Mouse (Mus musculus) gastrocnemius, postnatal 25 days (tissue): ENCODE measurements at regions not wholly inside any gene's neighbourhood (a gene's known extent, or its start where the extent isn't known, plus 50 kb on each side); places are given as distances from the start of the nearest gene placed in this dataset.

Source experiments
- DNase-seq: peaks from one replicate; pipeline ENCODE4 v3.0.0; 2022

GRCm38 (mm10) chrX:169554359-169554758, 130.6 kb upstream of the Mid1 start:
- DNase-seq: no peak

DNA sequence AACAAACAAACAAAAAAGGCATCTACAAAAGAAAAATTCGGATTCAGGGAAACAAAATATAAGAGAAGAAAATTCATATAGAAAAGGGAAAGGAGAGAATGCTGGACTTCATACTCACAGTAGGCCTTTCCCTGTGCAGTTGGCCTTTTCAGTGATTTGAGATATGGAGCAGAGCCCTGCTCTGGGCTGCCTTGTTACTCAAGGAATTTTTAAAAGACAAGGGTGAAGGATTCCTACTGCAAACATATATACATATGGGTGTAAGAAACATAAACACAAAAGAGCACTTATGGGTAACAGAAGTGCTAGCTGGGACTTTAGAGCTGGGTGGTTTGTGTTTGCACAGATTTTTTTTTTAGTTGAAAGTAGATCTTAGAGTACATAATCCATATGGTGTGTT, 132.1 kb upstream of the Mid1 start:
- DNase-seq: no peak

DNA sequence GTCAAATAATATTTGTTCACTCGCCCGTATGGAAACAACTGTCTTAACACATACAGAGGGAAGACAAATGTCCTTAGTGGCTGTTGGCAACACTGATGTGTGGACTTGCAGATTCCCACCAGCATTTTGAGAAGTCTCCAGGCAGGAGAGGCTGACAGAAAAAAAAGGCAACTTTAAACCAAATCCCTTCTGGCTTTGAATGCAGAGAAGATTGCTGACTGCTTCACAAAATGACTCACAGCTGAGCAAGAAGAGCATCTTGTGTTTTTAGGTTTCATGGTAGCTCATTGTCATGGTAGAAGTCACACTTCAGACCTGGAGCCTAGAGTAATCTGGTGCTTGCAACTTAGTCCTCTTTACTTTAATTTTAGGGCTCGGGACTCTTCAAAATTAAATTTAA, 141.0 kb upstream of the Mid1 start:
- no peak for DNase-seq

DNA sequence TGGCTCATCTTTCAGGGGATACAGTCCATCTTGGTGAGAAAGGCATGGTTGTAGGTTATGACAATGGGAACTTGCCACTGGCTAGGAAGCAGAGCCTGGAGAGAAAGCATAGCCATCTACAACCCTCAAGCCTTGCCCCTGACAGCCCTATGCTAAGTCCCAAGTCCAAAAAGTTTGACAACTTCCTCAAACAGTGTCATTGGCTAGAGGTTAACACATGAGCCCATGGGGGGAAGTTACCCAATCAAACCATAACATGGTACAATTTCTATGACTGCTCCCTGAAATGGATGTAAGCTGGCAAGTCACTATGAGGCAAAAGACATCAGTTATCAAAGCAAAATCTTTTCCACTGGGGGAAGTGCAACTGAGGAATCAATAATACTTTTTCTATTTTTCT, 176.8 kb upstream of the Mid1 start:
- no peak for DNase-seq

DNA sequence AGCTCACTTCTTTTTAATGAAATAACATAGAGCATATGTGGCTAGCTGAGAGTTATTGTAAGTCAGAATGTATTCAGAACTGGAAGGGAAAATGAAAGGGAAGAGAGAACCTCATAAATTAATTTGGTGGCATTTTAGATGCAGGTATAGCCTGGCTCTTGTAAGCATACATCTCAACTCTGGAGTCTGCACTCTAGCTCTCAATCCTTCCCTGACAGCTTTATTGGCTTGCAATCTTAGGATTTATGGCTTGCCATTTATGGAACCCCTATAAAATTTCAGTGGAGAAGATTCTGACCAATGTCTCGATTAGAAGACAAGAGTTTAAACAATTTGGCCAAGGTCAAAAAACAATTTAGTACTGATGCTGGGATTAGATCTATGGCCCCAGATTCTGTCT, 173.4 kb upstream of the Hccs start:
- no peak for DNase-seq

DNA sequence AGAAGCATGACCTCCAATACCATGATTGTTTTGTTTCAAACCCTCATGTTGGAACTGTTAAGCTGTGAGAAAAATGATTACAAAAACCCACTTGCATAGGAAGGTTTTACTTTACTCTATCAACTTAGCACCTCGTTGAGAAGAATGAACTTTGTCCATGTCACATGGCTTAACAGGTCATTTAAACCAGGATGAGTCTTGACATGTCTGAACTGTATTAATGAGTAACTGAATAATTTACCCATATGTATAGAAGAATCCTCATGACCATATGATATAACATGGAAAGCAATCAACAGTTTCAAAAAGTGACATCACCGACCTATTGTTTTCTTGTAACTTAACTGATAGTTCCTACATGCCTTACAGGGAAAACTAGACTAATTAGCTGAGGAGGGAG, 153.3 kb upstream of the Hccs start:
- DNase-seq: no peak

DNA sequence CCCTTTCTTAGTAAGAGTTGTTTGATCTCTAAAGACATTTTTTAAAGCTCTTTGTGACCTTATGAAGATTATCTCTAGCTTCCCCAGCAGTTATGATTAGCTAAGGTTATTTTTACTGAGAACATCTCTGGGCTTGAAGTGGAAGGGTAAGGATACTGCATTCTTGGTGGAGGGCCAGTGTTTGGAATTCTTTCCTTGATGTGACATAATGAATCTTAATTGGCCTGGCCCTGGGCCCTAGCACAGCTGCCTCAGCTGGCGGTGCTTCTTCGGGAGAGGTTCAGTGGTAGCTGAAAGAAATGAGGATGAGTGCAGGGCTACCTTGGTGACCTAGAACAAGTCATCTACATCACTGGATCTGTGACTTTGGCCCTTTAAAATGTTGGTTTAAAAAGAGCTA, 150.5 kb upstream of the Hccs start:
- DNase-seq: peak; percentile 18

GRCm38 (mm10) chrX:169450159-169450558, 130.0 kb upstream of the Hccs start:
- DNase-seq: no peak

DNA sequence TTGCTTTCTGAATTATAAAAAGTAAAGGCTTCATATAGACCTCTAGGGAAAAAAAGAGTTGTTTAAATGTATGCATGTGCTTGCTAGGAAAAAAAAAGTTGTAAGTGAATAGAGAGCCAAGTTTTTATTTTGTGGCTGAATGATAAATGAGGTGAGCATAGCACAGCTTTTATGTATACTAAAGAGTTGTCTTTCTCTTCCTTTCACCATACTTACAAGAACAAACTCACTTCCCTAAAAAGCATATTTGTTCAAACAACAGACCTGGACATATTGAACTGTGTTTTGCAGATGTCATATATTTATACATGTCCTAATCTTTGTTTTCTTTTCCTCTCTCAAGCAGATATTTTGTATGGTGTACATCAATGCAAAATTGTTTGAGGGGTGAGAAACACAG, 119.4 kb upstream of the Hccs start:
- no peak for DNase-seq

DNA sequence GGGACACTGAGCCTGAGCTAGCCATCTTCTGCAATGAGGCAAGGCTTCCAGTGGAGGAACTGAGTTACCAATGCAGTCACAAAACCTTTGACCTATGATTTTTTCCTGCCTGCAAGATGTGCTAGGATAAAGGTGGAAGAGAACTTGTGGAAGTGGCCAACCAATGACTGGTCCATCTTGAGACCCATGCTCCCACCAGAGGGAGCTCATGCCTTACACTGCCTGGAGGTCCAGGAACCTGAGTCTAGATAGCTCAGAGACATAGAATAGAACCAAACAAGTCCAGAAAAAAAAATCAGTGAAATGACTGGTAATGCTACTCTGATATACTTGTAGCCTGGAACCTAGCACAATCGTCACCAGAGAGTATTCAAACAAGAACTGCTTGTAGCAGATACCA, 118.5 kb upstream of the Hccs start:
- no peak for DNase-seq

DNA sequence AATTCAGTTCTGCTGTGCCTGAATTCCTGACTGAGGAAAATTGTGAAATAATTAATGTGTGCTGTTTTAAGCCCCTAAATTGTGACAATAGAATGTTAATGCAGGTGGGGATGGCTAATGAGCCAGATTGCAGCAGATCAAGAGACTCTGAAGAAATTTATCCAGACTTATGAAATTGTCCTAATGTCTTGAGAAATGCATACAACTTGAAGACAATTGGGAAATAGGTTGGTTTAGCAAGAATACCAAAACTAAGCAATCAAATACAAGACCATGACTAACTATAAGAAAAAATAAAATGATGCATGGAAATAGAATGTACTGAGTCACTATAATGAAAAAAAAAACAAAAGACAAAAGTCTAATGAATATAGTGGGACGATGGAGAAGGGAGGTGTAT, 113.7 kb upstream of the Hccs start:
- DNase-seq: no peak

GRCm38 (mm10) chrX:169396825-169397224, 76.7 kb upstream of the Hccs start:
- DNase-seq: no peak

DNA sequence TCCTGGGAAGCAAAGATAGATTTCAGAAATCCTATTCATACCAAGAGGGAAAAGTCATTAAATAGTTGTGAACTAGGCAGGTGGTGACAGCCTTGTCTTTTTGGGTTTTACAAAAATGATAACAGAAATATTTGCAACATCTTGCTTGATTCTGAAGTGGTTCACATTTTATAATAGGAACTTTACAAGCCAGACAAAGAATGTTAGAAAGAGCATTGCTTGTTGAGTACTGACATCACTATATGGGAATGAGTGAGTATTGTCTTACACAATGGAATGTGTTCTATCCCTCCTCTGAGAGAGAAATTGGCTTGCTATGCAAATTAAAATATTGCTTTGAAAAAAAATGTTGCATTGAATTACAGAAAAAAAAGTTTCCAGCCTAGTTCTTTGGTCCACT, 66.5 kb upstream of the Hccs start:
- DNase-seq: no peak
